Mouse (Mus musculus) thymus, postnatal 0 days (tissue): ENCODE results near the gene Cldn2. TPM values are rescaled to one million over a fixed set of nuclear protein-coding genes. Genes with fewer than 3 reads are reported as not detected.

Experiments used
- DNase-seq: peaks from one replicate; pipeline ENCODE4 v3.0.0-alpha.2; 2015; ENCODE audit warnings: low spot score
- polyA plus RNA-seq: library from polyadenylated mRNA; unstranded; fragments of >200 nt; fragmentation: Nextera tagmentation; extraction: Ambion mirVana; gene quantifications from 2 replicates; pipeline ENCODE4 v1.2.1, GENCODE M21; 2015

Cldn2 gene
- polyA plus RNA-seq, 1 experiment from 2014 or later, result 0.53 TPM

DNA sequence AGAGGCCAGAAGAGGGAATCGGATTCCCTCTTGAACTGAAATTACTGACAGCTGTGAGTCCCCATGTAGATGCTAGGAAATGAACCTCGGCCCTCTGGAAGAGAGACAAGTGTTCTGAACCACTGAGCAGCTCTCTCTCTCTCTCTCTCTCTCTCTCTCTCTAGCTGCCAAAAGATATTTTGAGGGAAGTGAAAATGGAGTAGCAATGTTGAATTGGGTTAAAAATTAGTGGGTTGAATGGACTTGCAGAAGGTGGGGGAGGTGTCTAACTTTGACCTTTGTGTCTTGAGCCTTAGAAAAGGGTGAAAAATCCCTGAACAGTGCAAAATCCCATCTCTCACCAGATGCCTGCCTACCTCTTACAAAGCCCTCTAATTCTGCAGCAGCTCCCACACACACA, 6.8 kb downstream of the Cldn2 start:
- no peak for DNase-seq

DNA sequence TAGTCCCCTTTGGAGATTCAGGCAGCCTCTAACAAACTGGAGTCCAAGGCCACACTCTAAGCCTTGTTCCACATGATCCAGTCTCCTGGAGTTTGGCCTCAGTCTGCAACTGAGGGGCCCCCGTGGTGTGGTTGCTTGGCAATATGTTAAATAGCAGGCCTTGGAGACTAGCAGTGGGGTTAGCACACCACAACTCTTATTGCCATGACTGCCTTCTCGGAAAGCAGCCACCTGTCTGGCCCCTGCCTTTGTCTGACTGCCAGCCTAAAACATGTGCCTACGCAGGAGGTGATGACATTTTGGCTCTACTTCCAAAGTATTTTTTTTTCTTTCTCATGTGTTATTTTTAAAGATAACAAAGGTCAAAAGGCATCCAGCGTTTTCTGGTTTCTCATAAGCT, 7.5 kb downstream of the Cldn2 start:
- DNase-seq, result no peak

DNA sequence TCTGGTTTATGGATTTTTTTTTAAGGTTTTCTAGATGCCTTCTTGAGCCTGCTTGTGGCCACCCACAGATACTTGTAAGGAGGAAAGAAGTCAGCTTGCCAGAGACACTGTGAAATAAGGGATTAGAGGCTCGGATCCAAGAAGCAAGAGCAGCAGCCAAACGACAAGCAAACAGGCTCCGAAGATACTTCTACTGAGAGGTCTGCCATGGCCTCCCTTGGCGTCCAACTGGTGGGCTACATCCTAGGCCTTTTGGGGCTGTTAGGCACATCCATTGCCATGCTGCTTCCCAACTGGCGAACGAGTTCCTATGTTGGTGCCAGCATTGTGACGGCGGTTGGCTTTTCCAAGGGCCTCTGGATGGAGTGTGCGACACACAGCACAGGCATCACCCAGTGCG, 7.9 kb downstream of the Cldn2 start:
- no peak for DNase-seq

DNA sequence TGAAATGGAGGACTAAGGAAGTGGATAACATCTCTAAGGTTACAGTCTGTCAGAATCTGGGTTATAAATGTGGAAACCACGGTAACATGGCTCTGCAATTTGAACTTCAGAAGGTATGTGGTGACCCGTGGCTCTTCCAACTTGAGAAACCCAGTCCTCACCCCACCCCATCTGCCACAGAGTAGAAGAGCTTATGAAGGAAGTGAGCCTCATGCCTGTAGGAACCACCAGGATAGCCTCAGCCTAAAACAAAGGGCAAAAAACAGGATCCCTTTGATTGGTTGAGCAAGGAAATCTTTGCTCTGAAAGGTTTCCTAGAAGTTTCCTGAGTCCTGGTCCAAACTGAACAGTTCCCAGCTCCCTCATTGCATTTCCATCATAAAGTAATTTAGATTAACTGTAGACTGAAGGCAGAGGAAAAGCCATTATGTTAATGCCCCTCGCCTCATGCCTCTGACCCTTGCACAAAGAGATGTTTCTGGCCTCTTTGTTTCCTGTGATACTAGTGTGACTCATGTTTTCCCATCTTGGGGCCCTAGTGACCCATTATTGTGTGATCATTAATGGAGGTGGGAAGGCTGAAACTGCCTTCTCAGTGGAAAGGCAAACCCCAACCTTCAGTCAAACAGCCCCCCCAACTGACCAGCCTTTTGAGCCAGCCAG, 12.1 kb downstream of the Cldn2 start:
- no peak for DNase-seq

DNA sequence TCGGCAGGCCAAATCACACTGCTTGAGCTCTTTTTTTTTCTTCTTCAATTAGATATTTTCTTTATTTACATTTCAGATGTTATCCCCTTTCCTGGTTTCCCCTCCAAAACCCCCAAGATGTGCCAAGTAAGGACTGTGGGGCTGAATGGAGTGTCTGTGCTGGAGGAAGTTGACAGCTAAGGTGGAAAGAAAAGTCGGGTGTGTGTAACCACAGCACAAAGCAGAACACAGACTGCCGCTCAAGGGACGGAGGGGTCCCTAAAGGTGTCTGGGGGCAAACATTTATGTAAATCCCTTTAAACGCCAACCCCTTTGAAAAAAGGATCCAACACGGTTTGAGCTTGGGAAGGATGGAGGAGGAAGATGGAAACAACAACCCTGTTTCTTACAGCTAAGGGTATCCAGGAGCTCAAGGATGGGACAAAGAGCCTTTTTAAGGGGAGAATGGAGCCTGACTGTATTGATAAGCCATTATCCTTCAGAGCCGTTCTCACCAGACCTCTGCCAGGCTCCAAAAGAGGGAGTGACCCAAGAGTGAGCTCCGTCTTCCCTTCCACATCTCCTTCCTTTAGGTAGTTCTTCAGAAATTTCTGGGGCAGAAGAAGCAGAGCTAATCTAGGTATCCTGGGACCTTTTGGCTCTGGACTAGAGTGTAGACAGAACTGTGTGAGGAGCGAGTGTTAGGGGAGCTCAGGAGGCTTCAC, 12.8 kb downstream of the Cldn2 start:
- no peak for DNase-seq

DNA sequence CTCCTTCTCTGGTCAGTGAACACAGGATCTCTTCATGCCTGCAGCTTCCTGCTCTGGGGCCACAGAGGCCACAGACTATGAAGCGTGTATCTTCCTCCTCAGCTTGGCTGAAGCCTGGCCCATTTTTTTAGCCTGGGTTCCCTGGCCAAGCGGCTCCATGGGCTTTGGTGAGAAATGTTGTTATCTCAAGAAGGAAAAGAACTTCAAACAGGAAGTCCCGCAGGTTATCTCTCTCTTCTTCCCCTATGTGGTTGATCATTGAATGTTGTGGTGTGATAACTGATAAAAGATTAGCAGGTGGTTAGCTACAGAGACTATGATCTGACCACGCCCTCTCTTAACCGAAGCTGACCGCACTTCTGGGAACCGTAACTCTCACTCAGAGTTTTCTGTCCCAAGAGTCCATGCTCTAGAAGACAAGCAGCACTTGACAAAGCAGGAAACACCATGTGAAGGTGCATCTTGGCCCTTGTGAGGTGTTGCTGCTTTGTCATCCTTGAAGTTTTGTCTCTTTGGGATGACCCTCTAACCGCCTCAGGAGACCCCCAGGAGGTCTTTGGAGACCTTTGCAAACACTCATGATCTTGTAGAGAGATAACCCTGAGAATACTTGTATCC, 13.5 kb downstream of the Cldn2 start:
- DNase-seq, result no peak

DNA sequence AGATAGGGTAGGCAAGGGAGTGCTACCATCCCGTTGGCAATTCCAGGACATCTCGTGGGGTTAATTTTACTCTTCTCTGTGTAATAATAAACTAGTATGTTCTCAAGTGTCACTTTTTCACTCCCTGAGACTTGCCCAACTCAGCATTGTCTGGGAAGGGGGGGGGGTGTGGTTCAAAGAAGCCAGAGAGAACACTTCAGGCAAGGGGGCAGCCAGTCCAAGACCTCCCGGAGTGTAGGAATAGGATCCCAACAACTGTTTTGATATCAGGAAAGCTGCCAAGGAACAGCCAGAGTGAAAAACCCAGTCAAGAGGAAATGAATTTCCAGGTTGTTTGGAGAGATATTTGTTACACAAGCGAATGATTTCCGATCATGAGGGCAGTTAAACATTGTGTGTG, 14.6 kb downstream of the Cldn2 start:
- DNase-seq, result no peak

DNA sequence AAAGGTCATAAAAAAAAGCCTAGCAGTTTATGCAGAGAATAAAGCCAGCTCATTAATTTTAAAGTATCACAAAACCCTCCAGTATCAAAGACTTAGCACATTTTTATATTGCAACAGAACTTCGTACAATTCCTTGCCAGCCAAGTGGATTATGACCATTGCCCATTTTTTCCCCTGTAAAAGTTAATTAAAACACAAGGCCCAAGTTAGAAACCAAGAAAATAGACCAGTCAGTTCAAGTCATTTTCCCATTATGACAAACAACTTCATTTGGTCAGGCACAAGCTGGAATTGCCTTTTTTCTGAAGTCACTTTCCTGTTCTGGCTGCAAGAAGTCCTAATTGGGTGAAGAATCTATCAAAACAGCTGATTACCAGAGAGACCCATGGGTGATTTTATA, 24.8 kb downstream of the Cldn2 start:
- no peak for DNase-seq

DNA sequence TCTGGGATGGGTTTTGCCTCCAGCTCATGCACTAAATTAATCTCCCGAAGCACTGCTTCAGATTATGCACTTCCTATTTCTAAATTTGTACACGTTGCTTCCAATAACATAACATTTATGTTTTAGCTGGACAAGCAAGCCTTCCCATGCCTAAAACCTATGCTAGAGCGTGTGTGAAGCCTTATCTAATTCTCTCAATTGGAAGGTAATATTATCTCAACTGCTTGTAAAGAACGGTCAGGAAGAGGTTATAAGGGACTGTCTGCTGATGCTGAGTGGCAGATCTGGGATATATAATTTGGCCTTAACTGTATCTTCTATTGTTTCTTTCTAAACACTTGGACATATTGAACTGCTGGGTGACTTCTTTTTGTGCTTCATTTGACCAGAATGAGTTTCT, 26.3 kb downstream of the Cldn2 start:
- no peak for DNase-seq

DNA sequence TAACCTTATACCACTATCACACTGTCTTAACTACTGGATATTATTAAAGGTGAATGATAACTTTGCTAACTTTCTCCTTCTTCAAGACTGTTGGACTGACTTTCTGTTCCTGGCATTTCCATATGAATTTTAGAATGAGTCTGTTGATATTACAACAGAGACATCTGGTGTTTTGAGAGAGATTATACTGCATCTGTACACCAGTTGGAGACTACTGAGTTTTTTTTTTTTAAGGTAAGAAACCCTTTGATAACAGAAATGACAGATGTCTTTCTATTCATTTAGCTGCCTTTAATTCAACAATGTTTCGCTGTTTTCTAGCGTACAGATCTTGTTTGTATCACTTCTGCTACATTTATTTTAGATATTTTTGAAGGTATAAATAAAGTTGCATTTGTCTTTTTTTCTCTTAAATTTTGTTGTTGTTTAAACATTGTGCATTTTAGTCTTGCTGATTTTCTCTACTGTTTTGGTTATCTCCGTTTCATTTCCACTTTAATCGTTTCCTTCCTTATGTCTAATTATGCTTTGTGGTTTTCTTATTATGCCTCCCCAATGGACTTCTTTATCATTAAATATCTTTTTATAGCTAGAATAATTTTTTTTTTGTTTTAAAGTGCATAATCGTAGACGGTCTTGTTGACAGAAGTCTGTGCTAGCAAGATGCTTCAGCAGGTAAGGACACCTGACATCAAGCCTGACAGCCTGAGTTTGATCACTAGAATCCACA, 27.9 kb downstream of the Cldn2 start:
- no peak for DNase-seq

DNA sequence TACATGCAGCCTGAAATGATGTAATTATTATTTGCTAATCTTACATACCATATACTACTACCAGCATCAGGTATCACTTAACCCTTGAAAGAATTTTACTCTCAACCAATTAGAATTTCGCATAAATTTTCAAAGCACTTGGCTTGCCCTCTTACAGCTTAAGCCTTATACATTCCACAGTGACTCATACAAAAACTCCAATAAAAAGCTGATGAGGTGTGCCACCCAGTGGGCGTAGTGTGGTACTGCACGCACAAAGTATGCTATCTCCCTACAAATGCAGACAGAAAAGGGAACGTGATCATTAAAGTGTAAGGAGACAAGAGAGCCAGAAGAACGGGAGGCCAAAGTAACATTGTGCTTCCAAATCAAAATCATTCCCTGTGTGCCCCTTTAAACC, 31.8 kb downstream of the Cldn2 start:
- DNase-seq, result peak; percentile 38

DNA sequence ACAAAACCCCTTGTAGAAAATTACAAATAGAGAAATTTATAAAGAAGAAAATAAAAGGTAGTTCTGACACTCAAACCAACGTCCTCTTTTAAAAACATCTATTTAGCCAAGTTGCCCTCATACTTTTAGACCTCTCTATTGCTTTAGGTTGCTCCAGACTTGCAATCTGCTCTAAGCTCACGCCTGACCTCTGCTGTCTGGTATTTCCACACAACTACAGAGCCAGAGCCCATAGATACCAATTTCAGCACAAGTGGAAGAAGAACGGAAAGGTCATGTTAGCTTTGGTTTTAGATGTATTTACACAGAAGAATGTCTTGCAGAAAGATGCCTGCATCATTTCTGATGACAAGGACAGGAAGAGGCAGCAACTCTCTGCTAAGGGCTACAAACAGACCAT, 38.4 kb downstream of the Cldn2 start:
- no peak for DNase-seq

DNA sequence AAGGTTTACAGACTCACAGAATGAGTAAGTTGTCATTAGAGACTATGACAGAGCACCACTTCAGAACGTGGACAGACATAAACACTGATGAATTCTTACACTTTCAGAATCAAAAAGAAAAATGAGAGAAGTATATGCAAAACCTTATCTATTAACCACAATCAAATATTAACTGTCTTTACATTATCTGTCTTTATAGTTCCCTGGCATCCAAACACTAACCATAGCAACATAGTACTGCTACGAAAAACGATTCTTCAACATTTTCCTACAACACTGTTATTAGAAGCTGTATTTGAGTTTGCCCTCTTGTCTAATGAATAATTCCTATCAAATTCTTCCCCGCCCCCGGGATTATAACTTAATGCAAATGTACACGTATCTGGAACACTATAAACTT, 40.5 kb downstream of the Cldn2 start:
- no peak for DNase-seq

DNA sequence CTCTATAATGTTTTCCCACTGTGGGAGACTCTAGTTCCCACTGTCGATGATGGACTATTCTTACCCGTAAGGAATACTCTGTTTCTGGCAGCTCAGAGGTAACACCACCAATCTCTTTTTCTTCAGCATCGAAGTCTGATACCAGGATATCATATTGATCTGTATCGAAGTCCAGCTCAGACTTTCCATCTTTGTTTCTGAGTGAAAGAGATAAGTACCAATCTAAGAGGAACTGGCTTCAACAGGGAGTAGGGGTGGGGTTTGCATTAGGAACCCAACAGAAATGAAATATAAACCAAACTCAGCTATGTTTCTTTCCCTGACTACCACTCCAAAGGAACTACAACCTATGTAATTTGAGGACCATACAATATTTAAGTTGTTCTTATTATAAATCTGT, 54.2 kb downstream of the Cldn2 start:
- no peak for DNase-seq

DNA sequence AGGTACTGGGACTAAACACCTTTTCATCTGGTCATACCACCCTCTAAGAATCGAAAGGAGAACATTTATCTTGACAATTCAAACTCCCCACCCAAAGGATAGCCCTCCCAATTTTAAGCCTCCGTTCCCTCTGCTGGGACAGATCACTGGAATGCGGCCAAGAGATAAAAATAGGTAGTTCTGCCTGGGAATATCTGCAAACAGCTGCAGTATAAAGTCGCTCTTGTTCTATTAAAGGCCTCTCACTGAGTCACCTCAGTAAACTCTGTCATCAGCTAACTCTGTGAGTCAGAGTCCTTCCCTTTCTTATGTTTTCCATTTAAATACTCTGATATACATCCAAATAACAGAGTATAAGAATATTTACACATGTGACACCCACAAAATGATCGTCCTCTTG, 58.8 kb downstream of the Cldn2 start:
- no peak for DNase-seq

Other genes starting within 250 kb of the Cldn2 start
- 10.9 and 11.3 TPM in 2 replicates for gene Rnf128, start 237.5 kb upstream of the Cldn2 start, polyA plus RNA-seq
- gene Tbc1d8b, start 115.8 kb upstream of the Cldn2 start, polyA plus RNA-seq, result 1.4 and 1.5 TPM in 2 replicates
- gene Gm15013, start 86.3 kb upstream of the Cldn2 start, polyA plus RNA-seq, result 0.22 and 0.26 TPM in 2 replicates
- gene Ripply1, start 18.5 kb upstream of the Cldn2 start, polyA plus RNA-seq, result not detected in 2 replicates
- 3.5 and 4.5 TPM in 2 replicates for gene Morc4, start 70.8 kb downstream of the Cldn2 start, polyA plus RNA-seq
- 3.2 and 4.0 TPM in 2 replicates for gene Rbm41, start 197.8 kb downstream of the Cldn2 start, polyA plus RNA-seq